Mouse (Mus musculus) cerebellum, adult 9-10 months (tissue): ENCODE measurements around the gene Rraga.
"Not testable (repeated sequence)": the region's sequence is repeated elsewhere in the genome, so short reads cannot be mapped to it uniquely, and the experiment has no call there.

Experiments used
- DNase-seq: peaks from one replicate; pipeline ENCODE4 v3.0.0; 2022

Gene Rraga

DNA sequence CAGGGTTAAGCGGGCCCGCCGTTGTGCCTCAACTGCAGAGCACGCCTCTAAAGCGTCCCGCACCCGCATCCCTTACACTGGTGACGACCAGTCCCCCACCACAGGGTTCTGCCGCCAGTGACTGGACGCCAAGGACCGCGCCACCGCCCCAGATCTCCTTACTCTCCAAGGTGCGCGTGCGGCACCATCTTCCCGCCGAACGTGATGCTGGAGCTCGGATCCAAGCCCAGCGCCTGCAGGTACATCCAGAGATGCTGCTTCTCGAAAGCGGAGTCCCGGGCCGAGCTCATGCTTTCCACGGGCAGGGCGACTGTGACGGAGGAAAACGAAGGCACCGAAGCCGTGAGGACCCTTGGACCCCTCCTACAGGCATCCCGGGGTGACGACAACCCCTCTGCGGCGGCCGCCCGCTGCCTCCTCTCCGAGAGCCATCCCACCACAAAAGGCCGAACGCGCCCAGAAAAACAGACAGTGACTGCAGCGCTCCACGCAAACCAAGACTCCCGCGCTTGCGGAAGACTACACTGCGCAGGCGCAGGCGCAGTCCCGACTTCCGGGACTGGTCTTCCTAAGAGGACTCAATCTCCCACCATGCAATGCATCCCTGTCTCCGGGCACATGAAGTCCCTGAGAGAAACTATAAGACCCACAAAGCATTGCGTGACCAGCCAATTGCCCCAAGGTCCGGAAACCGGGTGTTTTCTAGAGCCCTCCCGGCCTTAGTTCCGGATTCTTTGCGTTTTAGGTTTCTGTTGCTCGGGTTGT lies 36.2 kb downstream of the Rraga start, which contains the start of gene Haus6:
Gene Haus6, minus strand, starts transcription at position 532 of the 765 bp plus-strand sequence.
- DNase-seq: peak; percentile 96

DNA sequence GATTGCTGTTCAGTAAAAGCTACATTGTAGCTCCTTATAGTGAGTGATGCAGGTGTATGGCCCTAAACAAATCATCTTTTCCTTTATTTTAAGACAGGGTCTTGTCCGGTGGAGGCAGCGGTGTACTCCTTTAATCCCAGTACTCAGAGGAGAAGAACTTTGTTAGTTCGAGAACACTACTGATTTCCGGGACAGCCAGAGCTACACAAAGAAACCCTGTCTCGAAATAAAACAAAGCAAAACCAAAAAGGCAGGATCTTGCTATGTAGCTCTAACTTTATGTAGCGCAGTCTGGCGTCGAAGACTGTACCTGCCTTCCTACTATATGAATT lies 36.8 kb downstream of the Rraga start:
- DNase-seq: no peak

DNA sequence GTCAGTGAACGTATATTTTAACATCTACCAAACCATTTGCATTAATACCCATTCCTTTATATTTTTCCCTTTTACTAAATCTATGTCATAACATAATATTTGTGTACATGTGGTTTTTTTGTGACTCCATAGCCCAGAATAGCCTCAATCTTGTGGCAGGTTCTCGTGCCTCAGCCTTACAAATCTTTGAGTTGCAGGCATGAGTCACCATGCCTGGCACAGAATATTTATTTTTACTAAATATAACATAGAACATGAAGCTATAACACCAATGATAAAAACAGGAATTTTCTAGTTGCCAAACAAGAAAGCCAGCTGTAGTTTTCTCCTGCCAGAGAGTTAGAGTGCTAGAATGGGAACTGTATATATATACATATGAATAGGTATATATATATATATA lies 45.0 kb downstream of the Rraga start:
- no peak for DNase-seq

DNA sequence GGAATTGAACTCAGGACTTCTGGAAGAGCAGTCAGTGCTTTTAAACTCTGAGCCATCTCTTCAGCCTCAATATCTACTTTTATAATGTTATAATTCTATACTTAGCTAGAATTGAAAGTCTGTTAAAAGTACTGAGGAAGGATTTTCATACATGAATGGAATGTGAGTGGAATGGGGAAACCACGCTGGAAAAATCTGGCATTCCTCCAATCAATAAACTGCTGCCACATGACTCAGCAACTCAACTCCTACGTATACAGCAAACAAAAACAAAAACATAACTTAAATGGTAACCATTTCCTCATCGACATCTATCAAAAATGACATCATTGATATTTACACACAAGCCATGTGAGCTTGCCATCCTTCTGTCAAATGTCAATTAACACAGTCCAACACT lies 46.6 kb downstream of the Rraga start:
- DNase-seq: no peak

DNA sequence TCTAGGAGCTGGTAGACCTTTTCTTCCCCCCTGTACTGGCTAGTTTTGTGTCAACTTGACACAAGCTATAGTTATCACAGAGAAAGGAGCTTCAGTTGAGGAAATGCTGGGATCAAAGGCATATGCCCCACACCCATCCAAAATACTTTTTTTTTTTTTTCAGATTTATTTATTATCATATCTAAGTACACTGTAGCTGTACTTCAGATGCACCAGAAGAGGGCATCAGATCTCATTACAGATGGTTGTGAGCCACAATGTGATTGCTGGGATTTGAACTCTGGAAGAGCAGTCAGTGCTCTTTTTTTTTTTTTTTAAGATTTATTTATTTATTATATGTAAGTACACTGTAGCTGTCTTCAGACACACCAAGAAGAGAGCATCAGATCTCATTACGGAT lies 47.1 kb downstream of the Rraga start:
- not testable (repeated sequence) for DNase-seq

DNA sequence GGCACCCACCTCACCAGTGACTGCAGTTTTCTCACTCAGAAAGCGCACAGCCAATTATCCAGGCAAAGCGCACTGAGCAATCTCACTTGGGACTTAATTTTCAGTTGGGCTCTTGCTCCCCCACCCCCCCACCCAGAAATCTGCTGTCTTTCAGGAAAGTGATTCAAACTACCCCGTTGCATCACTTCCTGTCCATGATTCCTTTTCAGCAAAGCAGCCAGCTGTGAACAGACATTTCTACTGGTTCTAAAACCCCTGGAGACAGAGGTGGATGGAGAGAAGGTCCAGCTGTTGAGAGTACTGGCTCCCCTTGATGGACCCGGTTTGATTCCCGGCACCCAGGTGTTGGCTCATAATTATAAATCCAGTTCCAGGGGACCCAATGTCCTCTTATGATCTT lies 50.0 kb downstream of the Rraga start:
- DNase-seq: no peak

DNA sequence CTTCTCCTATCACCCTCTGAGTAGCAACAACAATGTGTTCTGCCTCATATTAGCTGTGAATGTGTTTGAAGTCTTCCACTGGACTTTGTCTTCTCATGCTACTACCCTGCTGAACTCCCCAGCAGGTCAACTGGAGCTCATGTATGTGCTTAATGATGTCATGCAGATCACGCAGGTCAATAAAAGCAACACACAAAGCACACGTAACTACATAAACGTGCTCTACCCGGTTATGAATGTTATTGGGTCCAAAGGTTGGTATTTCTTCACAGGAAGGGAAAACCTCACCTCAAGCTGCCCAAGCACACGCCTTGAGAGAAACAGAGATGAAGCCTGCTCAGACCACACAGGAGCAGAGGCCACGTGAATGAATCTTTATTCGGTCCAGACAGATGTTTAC lies 51.0 kb downstream of the Rraga start:
- not testable (repeated sequence) for DNase-seq
